Mouse (Mus musculus): ENCODE data around the gene Ddah1.

Ddah1 gene

DNA sequence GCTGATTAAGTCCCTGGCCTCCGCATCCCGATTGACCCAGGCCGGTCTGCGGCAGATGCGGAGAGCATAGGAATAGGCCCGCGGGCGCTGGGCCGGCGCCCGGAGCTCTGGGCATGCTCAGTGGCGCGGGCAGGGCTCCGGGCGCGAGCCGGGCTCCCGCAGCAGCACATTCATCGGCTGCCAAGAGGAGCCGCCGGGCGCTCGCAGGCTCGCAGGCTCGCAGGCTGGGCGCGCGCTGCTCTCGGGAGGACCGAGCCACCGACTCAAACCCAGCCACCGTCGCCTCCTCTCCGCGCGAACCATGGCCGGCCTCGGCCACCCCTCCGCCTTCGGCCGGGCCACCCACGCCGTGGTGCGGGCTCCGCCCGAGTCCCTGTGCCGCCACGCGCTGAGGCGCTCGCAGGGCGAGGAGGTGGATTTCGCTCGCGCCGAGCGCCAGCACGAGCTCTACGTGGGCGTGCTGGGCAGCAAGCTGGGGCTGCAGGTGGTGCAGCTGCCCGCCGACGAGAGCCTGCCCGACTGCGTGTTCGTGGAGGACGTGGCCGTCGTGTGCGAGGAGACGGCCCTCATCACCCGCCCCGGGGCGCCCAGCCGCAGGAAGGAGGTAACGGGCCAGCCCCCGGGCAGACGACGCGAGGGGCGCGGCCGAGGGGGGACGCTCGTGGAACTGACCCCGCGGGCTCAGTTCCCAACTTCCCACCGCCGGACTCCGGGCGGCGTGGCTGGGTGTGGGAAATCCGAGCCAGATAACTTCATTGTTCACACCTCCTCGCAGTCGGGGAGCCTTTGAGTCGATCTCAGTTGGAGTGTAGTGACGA, at the start of gene Ddah1:
Gene Ddah1, plus strand, starts transcription at position 115 of the 818 bp plus-strand sequence.
- in situ Hi-C loops (cut with MboI; ENCODE audit: low pct_unique_long_range_greater_than_20kb in 1 of 2, low sequenced_read_pairs in 2 of 2, unreplicated experiment in 1 of 2), result no loop called here

DNA sequence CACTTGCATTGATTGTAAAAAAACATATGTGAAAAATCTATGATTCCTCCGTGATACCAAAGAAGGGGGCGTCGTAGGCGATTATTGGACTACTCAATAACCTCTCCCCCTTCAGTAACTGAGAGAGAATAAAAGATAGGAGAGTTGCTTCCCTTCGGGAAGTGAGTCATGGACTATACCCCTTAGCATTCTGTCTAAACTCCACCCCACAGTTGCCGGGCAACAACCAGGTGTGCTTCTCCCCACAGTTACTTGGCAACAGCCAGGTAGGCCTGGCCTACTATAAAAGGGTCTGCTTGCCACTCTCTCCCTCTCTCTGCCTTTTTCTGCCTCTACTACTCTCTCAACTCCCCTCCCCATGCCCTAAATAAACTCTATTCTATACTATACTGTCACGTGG, 42.6 kb upstream of the Ddah1 start:
- in situ Hi-C loops (cut with MboI; ENCODE audit: low pct_unique_long_range_greater_than_20kb in 1 of 2, low sequenced_read_pairs in 2 of 2, unreplicated experiment in 1 of 2), result no loop called here

DNA sequence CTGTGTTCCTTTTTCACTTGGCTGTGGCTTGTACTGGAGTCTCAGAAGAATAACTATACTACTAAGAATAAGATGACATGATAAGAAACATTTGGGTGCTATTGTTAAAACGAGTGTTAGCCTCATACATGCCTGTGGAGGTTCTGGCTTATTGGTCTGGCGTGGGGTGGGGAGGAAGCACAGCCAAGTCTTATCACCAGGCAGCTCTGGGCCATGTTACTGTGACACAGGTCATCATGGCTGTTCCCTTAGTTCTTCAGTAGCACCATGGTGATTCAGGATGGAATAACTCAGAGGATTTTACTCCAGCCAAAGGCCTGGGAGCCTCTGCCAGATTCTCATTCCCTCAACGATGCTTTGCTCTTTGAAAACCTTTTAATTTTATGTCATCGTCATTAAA, 38.8 kb upstream of the Ddah1 start:
- in situ Hi-C loops (cut with MboI; ENCODE audit: low pct_unique_long_range_greater_than_20kb in 1 of 2, low sequenced_read_pairs in 2 of 2, unreplicated experiment in 1 of 2), result no loop called here

DNA sequence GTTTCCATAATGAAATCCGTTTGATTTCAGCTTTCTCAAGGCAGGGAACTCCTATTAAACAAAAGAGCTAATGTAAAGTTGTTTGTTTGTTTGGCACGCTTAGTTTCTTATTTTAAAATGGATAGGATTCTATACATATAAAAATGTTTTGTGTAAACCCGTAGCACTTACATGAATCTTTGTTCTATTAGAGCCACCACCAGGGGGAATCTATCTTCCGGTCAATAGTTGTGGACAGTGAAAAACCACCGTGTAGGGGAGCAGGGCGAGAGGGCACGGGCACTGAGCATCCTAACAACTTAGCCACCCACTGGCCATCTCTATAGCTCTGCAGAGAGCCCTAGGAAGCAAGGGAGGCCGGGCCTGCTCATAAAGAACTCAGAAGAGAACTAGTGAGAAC, 33.4 kb upstream of the Ddah1 start:
- in situ Hi-C loops (cut with MboI; ENCODE audit: low pct_unique_long_range_greater_than_20kb in 1 of 2, low sequenced_read_pairs in 2 of 2, unreplicated experiment in 1 of 2), result no loop called here

DNA sequence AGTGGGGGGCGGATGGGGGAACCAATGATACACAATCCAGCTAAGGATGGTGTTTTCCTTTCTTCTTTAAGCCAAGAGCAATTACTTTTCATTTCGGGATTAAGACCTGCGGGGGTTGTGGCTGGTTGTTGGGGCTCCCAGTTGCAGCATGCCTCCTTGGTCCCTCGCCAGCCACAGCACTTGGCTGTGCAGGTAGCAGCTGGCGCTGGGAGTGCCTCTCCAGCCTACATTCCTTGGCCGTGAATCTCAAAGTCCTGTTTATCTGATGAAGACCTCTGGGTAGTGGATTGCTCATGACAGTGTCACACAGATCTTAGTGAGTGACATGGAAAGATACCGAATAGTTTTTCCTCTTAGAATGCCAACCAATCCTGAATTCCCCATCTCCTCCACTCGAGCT, 30.1 kb upstream of the Ddah1 start:
- in situ Hi-C loops (cut with MboI; ENCODE audit: low pct_unique_long_range_greater_than_20kb in 1 of 2, low sequenced_read_pairs in 2 of 2, unreplicated experiment in 1 of 2), result no loop called here

DNA sequence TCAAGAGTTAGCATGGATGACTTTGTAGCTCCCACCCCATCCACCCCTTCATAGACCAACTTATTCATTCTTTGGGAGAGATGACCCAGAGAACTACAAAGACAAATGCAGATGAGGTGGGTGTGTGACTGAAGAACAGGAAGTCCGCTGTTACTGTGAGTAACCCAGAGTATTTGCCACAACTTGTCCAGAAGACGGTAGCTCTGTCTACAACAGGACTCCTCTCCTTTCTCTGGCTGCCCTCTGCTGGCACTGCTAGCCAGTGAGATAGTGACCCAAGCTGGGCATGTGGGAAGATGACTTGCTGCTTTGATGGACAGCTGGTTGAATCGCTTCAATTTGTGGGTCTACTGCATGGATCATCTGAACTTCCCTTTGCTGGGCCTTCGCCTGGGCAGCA, 28.9 kb upstream of the Ddah1 start:
- in situ Hi-C loops (cut with MboI; ENCODE audit: low pct_unique_long_range_greater_than_20kb in 1 of 2, low sequenced_read_pairs in 2 of 2, unreplicated experiment in 1 of 2), result no loop called here

DNA sequence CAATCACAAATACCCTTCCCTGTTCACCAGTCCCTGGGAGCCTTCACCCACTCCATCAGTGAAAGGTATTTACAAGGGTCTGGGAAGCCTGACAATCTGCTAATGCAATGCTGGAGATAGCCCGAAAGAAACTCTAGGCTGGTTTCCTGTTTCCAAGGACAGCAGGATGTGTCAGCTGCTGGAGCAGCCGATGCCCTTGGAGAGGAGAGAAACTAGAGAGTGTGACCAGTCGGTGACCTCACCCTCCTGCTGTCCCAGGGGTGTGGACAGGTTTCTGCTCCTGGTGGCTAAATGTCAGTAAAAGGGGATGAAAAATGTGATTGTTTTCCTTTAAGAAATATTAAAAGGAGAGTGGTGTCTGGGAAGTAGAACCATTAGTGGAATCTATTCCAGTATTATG, 28.4 kb upstream of the Ddah1 start:
- in situ Hi-C loops (cut with MboI; ENCODE audit: low pct_unique_long_range_greater_than_20kb in 1 of 2, low sequenced_read_pairs in 2 of 2, unreplicated experiment in 1 of 2), result no loop called here

DNA sequence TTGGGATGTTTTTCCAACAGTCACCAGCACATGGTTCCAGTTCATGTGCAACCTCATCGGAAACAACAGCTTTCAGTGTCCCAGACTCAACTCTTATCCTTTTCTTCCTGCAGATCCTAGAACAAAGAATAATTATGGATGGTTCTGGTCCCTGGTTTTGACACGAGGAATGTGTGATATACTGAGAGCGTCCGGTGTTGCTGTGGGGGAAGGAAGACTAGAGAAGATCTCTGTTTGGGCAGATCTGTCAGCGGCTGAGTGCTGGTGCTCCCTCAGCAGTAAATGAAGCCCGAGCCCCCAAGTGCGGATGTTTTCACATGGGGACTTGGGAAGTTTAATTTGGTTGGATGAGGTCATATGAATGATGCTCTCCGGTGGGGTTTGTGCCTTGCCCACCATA, 23.6 kb upstream of the Ddah1 start:
- in situ Hi-C loops (cut with MboI; ENCODE audit: low pct_unique_long_range_greater_than_20kb in 1 of 2, low sequenced_read_pairs in 2 of 2, unreplicated experiment in 1 of 2), result no loop called here

DNA sequence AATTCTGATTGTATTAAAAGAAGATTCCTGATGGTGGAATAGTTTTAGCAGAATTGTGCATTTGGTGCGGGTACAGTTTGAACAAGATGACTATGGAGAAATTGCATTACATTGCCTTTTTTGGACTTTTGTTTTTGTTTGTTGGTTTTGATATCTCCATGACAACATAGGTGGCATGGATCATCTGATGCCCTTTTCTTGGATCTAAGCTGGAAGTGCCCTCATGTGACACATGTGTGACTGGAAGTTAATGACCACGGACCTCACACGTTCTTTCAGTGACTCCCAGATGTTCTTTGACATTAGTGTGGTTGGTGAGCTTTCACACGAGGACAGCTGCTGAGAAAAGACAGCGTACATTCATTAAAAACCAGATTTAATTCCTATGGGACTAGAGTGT, 21.9 kb upstream of the Ddah1 start:
- in situ Hi-C loops (cut with MboI; ENCODE audit: low pct_unique_long_range_greater_than_20kb in 1 of 2, low sequenced_read_pairs in 2 of 2, unreplicated experiment in 1 of 2), result no loop called here

DNA sequence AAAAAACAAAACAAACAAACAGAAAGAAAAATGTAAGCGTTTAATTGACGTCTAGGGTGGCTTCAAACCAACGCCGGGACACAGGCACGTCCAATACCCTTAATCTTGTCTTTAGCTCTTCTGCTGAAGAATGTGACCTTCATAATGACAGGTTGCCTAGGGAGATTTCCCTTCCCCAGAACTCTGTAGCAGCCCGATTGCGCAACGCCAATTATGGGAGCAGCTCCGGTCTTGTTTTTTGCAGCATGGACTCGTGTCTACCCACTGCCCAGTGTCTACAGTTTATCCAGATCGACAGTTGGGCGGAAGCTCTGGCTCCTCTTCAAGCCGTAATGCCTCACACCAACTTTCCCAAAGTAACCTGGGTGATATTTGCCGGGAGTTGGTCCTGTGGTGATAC, 19.8 kb upstream of the Ddah1 start:
- in situ Hi-C loops (cut with MboI; ENCODE audit: low pct_unique_long_range_greater_than_20kb in 1 of 2, low sequenced_read_pairs in 2 of 2, unreplicated experiment in 1 of 2), result no loop called here

DNA sequence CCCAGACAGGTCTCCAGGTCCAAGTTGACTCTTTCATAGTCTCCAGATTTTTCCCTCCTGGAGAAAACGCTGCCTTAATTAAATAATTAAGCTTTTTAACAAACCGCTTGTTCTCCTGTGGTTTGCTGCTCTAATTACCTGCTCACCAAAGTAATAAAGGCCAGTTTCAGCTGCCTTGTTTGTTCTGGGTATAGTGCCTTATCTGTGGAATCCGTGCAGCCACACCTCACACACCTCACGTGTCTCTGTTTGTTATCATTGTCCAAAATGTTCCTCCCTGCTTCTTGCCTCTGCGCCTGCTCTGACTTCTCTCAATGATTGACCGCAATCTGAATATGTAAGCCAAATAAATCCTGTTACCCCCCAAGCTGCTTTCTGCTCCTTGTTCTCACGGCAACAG, 18.6 kb upstream of the Ddah1 start:
- in situ Hi-C loops (cut with MboI; ENCODE audit: low pct_unique_long_range_greater_than_20kb in 1 of 2, low sequenced_read_pairs in 2 of 2, unreplicated experiment in 1 of 2), result no loop called here

DNA sequence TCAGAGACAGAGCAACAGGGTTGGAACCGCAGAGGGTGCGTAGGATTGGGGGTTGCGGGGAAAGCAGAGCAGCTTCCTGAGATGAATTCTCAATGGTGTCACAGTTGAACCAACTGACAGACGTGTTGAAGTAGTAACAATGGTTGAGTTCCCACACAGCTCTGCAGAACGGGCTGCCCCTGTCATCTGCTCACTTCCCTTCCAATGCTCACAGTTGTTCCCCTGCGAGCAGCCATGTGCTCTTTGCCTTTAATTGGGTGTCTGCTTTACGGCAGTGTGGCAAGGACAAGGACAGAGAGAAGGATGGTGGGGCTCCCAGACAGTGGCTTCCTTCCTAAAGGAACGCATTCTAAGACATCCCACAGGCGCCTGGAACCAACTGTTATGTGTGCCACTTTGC, 15.4 kb upstream of the Ddah1 start:
- in situ Hi-C loops (cut with MboI; ENCODE audit: low pct_unique_long_range_greater_than_20kb in 1 of 2, low sequenced_read_pairs in 2 of 2, unreplicated experiment in 1 of 2), result no loop called here

DNA sequence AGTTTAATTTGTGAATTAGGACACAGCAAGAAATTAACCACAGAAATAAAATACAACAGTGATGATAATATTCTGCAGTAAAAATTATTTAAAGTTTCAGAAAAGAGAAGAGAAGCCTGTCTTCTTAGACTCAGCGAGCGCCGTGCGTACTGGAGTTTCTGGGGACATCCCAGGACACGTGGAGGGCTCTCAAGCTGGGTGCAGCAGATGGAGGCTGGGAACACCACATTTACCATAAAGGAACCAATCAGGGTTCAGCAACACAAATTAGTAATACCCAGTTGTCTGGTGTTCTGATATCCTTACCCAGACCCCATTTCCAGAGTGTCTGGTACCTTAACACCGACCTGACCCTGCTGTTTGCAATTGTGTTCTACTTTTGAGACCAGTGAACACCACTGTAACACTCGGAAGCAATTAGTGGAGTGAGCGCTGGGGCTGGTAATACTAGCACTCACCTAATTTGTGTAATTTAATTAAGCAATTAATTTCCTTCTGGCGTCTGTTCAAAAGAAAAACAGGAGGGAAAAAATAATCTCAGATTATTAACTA, 14.9 kb upstream of the Ddah1 start:
- in situ Hi-C loops (cut with MboI; ENCODE audit: low pct_unique_long_range_greater_than_20kb in 1 of 2, low sequenced_read_pairs in 2 of 2, unreplicated experiment in 1 of 2), result no loop called here

DNA sequence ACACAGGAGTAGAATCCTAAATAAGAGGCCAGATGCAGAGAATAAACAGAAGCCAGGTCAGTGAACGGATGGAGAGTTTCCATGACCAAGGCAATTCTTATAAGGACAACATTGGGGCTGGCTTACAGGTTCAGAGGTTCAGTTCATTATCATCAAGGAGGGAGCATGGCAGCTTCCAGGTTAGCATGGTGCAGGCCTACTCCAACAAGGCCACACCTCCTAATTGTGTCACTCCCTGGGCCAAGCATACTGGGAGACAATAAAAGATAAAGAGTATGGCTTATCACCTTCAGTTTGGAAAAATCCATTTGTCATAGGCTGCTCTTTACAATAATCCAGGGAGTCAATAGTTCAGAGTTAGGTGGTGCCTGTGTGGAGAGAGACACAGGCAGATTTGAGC, 9.8 kb upstream of the Ddah1 start:
- in situ Hi-C loops (cut with MboI; ENCODE audit: low pct_unique_long_range_greater_than_20kb in 1 of 2, low sequenced_read_pairs in 2 of 2, unreplicated experiment in 1 of 2), result no loop called here

DNA sequence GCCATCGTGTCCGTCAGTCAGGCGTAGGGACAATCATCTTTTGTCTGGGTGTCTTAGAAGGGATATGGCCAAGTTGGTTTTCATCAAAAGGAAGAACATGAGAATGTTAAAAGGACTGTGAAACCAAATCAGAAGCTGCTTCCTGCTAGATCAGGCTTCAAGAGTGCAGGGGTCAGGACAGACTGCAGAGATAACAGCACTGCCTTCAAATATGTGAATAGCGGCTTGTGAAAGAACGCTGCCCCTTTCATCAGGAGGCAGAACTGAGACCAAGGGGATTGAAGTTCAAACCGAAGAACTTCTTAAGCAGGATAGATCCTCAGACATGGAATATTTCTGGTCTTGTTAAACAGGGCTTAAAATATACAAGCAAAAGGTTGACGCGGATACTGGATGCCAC, 2.0 kb upstream of the Ddah1 start:
- in situ Hi-C loops (cut with MboI; ENCODE audit: low pct_unique_long_range_greater_than_20kb in 1 of 2, low sequenced_read_pairs in 2 of 2, unreplicated experiment in 1 of 2), result no loop called here

DNA sequence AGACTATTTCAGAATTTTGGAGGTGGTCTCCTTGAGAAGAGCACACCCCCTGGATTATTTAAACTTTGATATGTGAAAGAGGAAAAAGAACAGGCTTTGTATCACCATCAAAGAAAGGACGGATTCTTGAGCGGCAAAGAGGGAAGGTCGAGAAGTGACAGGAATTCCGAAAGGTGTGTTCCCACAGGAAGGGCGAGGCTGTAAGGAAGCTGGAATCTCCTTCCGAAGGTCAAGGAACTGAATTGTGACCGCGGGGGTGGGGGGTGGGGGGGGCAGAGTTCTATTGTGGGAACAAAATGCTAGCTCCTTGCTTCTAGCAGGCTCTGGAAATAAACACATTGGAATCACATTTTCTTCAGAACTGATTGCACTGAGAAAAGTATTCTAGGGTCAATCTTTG, 1.3 kb upstream of the Ddah1 start:
- in situ Hi-C loops (cut with MboI; ENCODE audit: low pct_unique_long_range_greater_than_20kb in 1 of 2, low sequenced_read_pairs in 2 of 2, unreplicated experiment in 1 of 2), result no loop called here

DNA sequence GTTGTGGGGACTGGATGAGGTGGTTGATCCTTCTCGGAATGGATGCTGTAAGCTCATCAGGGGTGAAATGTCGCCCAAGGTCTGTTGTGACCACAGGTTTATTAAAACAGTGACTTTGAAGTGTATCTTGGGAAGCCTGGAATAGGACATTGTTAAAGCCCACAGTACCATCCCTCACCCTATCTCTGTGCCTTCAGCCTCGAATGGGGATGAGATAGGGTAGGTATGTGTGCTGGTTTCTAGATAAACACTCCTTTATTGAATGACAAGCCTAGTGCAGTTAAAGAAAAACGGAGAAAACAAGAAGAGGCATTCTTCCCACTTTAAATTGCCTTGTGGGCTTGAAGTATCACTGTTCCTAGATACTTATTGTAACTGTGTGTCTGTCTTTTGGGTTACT, 631 bp upstream of the Ddah1 start:
- in situ Hi-C loops (cut with MboI; ENCODE audit: low pct_unique_long_range_greater_than_20kb in 1 of 2, low sequenced_read_pairs in 2 of 2, unreplicated experiment in 1 of 2), result no loop called here

DNA sequence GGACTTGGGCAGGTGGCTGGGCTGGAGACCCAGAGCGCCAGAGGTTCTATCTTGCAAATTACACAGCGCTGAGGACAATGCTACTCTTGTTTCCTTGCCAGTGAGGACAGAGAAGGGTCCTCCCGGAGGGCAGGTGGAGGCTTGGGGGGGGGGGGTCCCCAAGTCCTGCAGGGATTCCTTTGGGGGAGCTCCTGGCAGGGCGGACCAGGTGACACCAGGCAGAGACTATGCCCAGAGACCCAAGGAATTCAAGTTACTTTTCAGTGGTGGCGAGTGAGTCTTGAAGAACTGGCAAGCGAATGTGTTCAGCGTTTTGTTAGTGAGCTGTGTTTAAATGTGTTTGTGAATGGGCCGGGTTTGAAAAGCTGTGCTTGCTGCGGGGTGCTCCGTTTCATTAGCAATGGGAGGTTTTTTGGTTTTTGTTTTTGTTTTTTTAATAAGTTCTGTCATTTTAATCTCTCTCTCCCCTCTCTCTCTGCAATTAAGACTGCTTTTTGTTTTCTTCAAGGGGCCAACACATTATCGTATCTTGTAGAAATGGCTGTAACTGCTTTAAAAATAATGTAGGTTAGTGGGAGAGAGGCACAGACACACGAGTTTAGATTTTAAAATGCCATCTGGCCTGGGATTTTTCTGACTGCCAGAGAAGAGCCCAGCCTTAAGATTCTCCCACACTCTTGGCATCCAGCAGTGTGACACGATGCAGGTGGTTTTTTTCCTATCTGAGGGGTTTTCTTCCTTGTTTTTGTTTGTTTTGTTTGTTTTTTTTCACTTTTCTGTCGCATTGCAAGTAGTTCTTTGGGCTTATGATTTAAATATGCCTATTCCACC, 1.1 kb downstream of the Ddah1 start:
- in situ Hi-C loops (cut with MboI; ENCODE audit: low pct_unique_long_range_greater_than_20kb in 1 of 2, low sequenced_read_pairs in 2 of 2, unreplicated experiment in 1 of 2), result no loop called here

DNA sequence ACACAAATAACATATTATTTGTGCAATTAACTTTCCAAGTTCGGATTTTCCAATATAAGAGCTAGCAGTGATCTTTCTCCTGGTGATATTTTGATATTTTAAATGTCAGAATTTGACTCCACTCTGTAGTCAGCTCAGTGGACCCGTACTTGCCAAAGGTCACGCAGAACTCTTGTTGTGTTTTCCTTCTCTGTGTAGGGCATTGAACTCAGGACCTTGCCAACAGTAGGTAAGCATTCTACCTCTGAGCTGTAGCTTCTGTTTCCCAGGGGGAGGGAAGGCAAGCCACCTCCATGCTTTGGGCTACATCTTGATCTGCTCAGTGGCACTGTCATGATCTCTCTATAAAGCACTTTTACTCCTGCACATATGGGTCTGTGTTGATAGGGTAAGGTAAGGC, 2.1 kb downstream of the Ddah1 start:
- in situ Hi-C loops (cut with MboI; ENCODE audit: low pct_unique_long_range_greater_than_20kb in 1 of 2, low sequenced_read_pairs in 2 of 2, unreplicated experiment in 1 of 2), result no loop called here
